Mouse (Mus musculus) liver, adult (tissue): ENCODE data around the gene Ddr2.

Source experiments
- GATA4 ChIP-seq: IDR thresholded peaks from 2 replicates; pipeline ENCODE4 v1.6.1; 2014; ENCODE audit warnings: mild to moderate bottlenecking, low read length; ENCODE audit not compliant: insufficient replicate concordance

Gene Ddr2

DNA sequence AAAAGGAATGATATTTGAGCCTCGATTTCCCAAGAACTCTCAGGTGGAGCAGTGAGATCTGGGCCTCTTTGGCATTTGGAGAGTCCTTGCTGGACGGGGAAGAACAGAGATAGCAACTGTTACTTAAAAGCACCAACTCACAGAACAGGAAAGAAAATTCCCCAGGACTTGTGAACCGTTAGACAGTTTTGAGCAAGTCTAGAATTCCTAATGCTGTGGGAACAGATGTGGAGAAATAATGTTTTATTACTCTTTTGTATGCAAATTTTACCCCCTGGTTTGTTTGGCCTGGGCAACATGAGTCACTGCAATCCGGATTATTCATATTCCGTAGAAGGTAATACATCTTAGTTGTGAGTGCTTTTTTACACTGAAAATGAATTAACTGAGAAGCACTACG lies 3.1 kb upstream of the Ddr2 start:
- no peak for TF ChIP-seq GATA4

DNA sequence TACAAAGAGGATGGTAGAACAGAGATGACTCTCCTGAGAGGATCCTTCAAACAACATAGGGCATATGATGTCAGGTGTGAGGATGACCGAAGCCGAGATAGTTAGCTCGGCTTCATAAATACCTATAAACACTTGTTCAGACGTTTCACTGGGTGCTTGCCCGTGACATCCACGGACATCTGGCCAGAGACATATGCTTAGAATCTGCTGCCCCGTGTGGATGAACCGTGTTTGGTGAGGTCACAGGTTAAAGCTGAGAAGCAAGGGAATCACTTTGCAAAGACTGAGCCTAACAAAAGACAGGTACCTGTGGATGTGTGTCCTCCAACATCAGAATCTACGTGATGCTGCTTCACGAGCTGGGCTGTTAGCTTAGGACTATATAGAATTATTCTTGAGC lies 1.7 kb upstream of the Ddr2 start:
- TF ChIP-seq GATA4: no peak

DNA sequence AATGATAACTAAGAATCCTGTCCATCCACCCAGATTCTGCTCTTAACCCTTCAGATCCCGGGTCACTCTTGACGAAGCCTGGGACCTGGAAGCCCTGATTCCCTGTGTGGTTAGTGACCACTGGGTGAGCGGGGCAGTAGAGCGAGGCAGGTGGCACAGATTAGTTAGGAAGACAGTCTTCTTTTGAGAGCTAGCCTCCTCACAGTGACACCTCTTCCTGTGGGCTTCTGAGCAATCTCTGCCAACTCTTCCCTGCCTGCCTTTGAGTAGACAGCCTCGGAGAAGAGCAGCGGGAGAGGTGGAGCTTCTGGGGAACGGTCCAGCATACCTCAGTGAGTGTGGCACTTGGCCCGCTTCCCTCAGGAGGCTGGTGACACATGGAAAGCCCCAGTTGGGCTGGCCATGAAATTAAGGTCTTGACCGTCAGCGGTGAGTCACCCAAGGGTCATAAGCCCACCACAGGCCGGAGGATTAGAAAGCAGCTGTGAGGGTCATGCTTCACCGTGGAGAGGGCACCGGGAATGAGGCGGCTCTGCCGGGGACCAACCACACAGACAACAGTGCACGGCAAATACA lies 1.2 kb upstream of the Ddr2 start:
- TF ChIP-seq GATA4: no peak

DNA sequence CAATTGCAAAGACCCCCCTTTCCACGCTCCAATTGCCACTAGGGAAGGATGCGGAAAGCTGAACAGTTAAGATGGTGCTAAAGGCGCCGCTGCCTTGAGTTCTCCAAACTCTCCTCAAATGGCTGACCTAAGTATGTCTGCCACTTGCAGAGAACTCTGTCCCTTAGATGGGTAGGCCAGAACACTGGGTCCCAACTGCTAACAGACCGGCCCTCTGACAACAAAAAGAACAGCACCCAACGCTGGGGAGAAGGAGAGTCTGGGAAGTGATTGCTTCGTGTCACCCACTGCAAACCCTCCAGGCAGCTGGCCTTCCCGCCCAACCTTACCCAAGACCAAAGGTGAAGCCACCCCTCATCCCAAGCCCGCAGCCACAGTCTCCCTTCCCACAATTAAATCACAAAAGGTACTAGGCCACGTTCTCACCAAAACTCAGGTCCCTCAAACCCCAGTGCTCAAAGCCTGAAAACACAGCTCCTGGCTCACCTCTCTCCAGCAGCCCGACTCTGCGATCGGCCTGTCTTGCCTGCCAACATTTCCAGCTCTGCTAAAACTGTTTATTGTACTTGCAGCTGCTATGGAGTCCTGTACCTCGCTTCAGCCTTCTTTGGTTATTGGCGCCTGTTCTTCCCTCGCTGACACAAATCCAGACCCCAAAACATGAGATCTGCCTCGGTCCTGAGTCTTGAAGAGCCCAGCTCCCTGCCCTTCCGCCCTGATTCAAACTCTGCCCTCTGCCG lies 616 bp downstream of the Ddr2 start:
- no peak for TF ChIP-seq GATA4

- TF ChIP-seq GATA4: no peak
Observed at GRCm38 (mm10) chr1:170086631-170087030, 23.9 kb downstream of the Ddr2 start.

DNA sequence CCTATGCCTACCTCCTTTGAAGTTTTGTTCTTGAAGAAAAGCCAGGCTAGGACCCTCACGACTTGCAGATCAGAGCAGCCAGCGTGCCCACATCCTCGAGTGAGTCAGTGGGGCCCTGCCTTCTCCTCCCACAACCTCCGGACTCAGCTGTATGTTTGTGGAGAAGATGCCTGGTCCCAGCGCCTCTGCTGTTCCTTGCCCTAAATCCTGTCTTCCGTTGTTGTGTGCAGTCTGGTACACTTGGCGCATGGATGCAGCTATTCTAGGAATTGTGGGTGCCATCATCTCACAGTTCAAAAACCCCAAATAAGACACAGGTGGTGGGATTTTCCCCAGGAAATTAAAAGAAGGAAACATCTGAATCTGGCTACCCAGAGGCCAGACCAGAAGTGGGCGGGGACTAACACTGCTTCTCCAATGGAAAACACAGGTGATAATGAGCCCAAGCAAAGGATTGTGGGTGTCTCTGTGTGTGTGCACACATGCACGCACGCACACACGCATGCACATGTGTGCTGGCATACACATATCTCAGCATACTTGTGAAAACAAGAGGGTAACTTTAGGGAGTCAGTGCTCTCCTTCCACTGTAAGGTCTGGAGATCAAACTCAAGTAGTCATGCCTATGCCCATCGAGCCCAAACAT lies 26.3 kb downstream of the Ddr2 start:
- TF ChIP-seq GATA4: no peak

GRCm38 (mm10) chr1:170080907-170081306 lies 29.7 kb downstream of the Ddr2 start:
- no peak for TF ChIP-seq GATA4

GRCm38 (mm10) chr1:170079465-170079864 lies 31.1 kb downstream of the Ddr2 start:
- no peak for TF ChIP-seq GATA4

DNA sequence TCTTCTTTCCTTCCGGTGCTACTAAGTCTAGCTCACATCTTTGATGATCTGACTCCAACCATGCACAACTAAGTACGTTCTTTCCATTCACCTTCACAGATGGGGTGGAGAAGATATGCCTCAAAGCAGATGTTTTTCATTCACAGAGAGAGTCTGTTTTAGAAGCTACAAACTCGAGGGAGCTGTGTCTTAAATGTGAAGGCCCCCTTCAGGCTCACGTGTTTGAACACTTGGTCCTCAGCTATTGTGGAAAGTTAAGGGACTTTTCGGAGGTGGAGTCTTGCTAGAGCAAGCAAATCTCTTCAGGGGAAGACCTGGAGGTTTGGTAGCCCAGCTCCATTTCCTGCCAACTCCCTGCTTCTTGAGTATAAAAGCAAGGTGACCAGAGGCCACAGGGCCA lies 34.2 kb downstream of the Ddr2 start:
- TF ChIP-seq GATA4: no peak

GRCm38 (mm10) chr1:170073768-170074167 lies 36.8 kb downstream of the Ddr2 start:
- no peak for TF ChIP-seq GATA4

- TF ChIP-seq GATA4: no peak
Observed at GRCm38 (mm10) chr1:170069143-170069542, 41.4 kb downstream of the Ddr2 start.

GRCm38 (mm10) chr1:170065931-170066330 lies 44.6 kb downstream of the Ddr2 start:
- no peak for TF ChIP-seq GATA4

- no peak for TF ChIP-seq GATA4
Observed at GRCm38 (mm10) chr1:170065009-170065408, 45.6 kb downstream of the Ddr2 start.

GRCm38 (mm10) chr1:170064083-170064494 lies 46.5 kb downstream of the Ddr2 start:
- TF ChIP-seq GATA4: no peak

- TF ChIP-seq GATA4: no peak
Observed at GRCm38 (mm10) chr1:170060214-170060613, 50.3 kb downstream of the Ddr2 start.

GRCm38 (mm10) chr1:170059347-170059746 lies 51.2 kb downstream of the Ddr2 start:
- no peak for TF ChIP-seq GATA4
